Mouse (Mus musculus) kidney, embryonic 15.5 days (tissue): ENCODE results near the gene Asgr2. TPM values are rescaled to one million over a fixed set of nuclear protein-coding genes. Genes with fewer than 3 reads are reported as not detected.

Source experiments
- polyA plus RNA-seq: library from polyadenylated mRNA; unstranded; fragments of >200 nt; fragmentation: Nextera tagmentation; extraction: Ambion mirVana; gene quantifications from 2 replicates; pipeline ENCODE4 v1.2.1, GENCODE M21; 2015

Asgr2 gene
- polyA plus RNA-seq, 1 experiment from 2014 or later, result 0.18 TPM

Other genes starting within 250 kb of the Asgr2 start
- 96.5 and 105 TPM in 2 replicates for gene Plscr3, start 246.3 kb upstream of the Asgr2 start, polyA plus RNA-seq
- gene Tnk1, start 233.9 kb upstream of the Asgr2 start, polyA plus RNA-seq, result 5.8 and 7.3 TPM in 2 replicates
- gene Tmem95, start 214.6 kb upstream of the Asgr2 start, polyA plus RNA-seq, result 0.32 TPM in 1 of 2 replicates, not detected in the other
- gene Kctd11, start 211.2 kb upstream of the Asgr2 start, polyA plus RNA-seq, result 9.4 and 10.1 TPM in 2 replicates
- gene Acap1, start 197.1 kb upstream of the Asgr2 start, polyA plus RNA-seq, result 0.58 and 0.62 TPM in 2 replicates
- gene 2810408A11Rik, start 191.7 kb upstream of the Asgr2 start, polyA plus RNA-seq, result 12.6 and 13.0 TPM in 2 replicates
- 9.3 and 10.8 TPM in 2 replicates for gene Neurl4, start 191.6 kb upstream of the Asgr2 start, polyA plus RNA-seq
- gene Gps2, start 178.8 kb upstream of the Asgr2 start, polyA plus RNA-seq, result 77.8 and 86.2 TPM in 2 replicates
- gene Eif5a, start 170.7 kb upstream of the Asgr2 start, polyA plus RNA-seq, result 1,729 and 1,795 TPM in 2 replicates
- 6.3 and 7.5 TPM in 2 replicates for gene Ybx2, start 156.8 kb upstream of the Asgr2 start, polyA plus RNA-seq
- gene Slc2a4, start 144.5 kb upstream of the Asgr2 start, polyA plus RNA-seq, result 17.3 and 22.1 TPM in 2 replicates
- 173 and 178 TPM in 2 replicates for gene Cldn7, start 127.9 kb upstream of the Asgr2 start, polyA plus RNA-seq
- gene Ctdnep1, start 111.5 kb upstream of the Asgr2 start, polyA plus RNA-seq, result 31.0 and 31.7 TPM in 2 replicates
- gene Elp5, start 110.1 kb upstream of the Asgr2 start, polyA plus RNA-seq, result 116 and 120 TPM in 2 replicates
- gene Gabarap, start 101.5 kb upstream of the Asgr2 start, polyA plus RNA-seq, result 447 and 450 TPM in 2 replicates
- 75.8 and 78.8 TPM in 2 replicates for gene Phf23, start 96.9 kb upstream of the Asgr2 start, polyA plus RNA-seq
- gene Dvl2, start 92.0 kb upstream of the Asgr2 start, polyA plus RNA-seq, result 38.2 and 43.2 TPM in 2 replicates
- 78.1 and 83.0 TPM in 2 replicates for gene Acadvl, start 77.2 kb upstream of the Asgr2 start, polyA plus RNA-seq
- gene Dlg4, start 75.7 kb upstream of the Asgr2 start, polyA plus RNA-seq, result 12.9 and 15.2 TPM in 2 replicates
- 1.3 and 2.3 TPM in 2 replicates for gene Asgr1, start 38.6 kb upstream of the Asgr2 start, polyA plus RNA-seq
- 0.27 and 0.31 TPM in 2 replicates for gene Mgl2, start 37.7 kb downstream of the Asgr2 start, polyA plus RNA-seq
- 1.8 TPM in 1 of 2 replicates, not detected in the other for gene Clec10a, start 63.6 kb downstream of the Asgr2 start, polyA plus RNA-seq
- gene Slc16a11, start 120.1 kb downstream of the Asgr2 start, polyA plus RNA-seq, result 4.3 and 5.8 TPM in 2 replicates
- gene Slc16a13, start 128.4 kb downstream of the Asgr2 start, polyA plus RNA-seq, result 13.3 TPM in 2 replicates
- gene Bcl6b, start 137.2 kb downstream of the Asgr2 start, polyA plus RNA-seq, result 26.9 and 28.4 TPM in 2 replicates
- 178 and 179 TPM in 2 replicates for gene 0610010K14Rik, start 145.3 kb downstream of the Asgr2 start, polyA plus RNA-seq
- gene Gm21988, start 147.2 kb downstream of the Asgr2 start, polyA plus RNA-seq, result 10.4 and 13.0 TPM in 2 replicates
- gene Rnasek, start 147.2 kb downstream of the Asgr2 start, polyA plus RNA-seq, result 203 and 212 TPM in 2 replicates
- 5.5 and 6.2 TPM in 2 replicates for gene Alox12, start 162.7 kb downstream of the Asgr2 start, polyA plus RNA-seq
- not detected in 2 replicates for gene Alox12e, start 230.0 kb downstream of the Asgr2 start, polyA plus RNA-seq